Mouse (Mus musculus): Measurements from ENCODE around the gene Zfp706. TPM values are rescaled to one million over a fixed set of nuclear protein-coding genes. Genes with fewer than 3 reads are reported as not detected.

Zfp706 gene
- total and polyA plus RNA-seq, 3 experiments, result 52.0 to 384 (median 285) TPM

GRCm38 (mm10) chr15:36979159-36979487 lies 28.4 kb downstream of the Zfp706 start:
- no peak for TF ChIP-seq MXI1 (IDR thresholded peaks at IDR 0.05; ENCODE audit: low read depth, low read length)
- no peak for TF ChIP-seq USF1 (IDR thresholded peaks at IDR 0.05; ENCODE audit: low read depth, low read length)
- no peak for TF ChIP-seq USF2 (conservative IDR thresholded peaks at IDR 0.05; ENCODE audit: low read depth, low read length)
- TF ChIP-seq ELF1 (IDR thresholded peaks at IDR 0.05; ENCODE audit: low read depth, low read length), result no peak
- no peak for TF ChIP-seq MAFK (IDR thresholded peaks at IDR 0.05; ENCODE audit: insufficient replicate concordance, low read length)
- no peak for TF ChIP-seq JUN (IDR thresholded peaks at IDR 0.05; ENCODE audit: insufficient read depth, low read depth, low read length)
- no peak for TF ChIP-seq TCF12 (IDR thresholded peaks at IDR 0.05; ENCODE audit: low read depth, low read length)
- no peak for TF ChIP-seq PAX5 (IDR thresholded peaks at IDR 0.05; ENCODE audit: low read length)
- no peak for TF ChIP-seq UBTF (IDR thresholded peaks at IDR 0.05; ENCODE audit: low read depth, low read length)
- TF ChIP-seq RCOR1 (conservative IDR thresholded peaks at IDR 0.05; ENCODE audit: low read depth, low read length), result no peak
- TF ChIP-seq MAZ (IDR thresholded peaks at IDR 0.05; ENCODE audit: low read depth, low read length), result no peak
- TF ChIP-seq NELFE (IDR thresholded peaks at IDR 0.05; ENCODE audit: low read depth, low read length), result no peak
- no peak for TF ChIP-seq ZMIZ1 (IDR thresholded peaks at IDR 0.05; ENCODE audit: low read depth, low read length)
- TF ChIP-seq POLR2AphosphoS2 (IDR thresholded peaks at IDR 0.05; ENCODE audit: low read depth, low read length), result no peak
- no peak for TF ChIP-seq MYC (IDR thresholded peaks at IDR 0.05; ENCODE audit: low read depth, low read length)
- no peak overlapping the region for H3K4me2 ChIP-seq (ENCODE audit: insufficient read depth, low read depth, poor library complexity, severe bottlenecking)

GRCm38 (mm10) chr15:36977823-36978222 lies 29.8 kb downstream of the Zfp706 start:
- dilution Hi-C loops (cut with MboI; ENCODE audit: extremely low pct_ligation_motif_present, extremely low pct_unique_long_range_greater_than_20kb, low sequenced_read_pairs), result no loop called here
- no peak for DNase-seq (ENCODE audit: extremely low read depth)
- no peak overlapping the region for H3K27ac ChIP-seq (ENCODE audit: insufficient read depth, low read depth)
- no peak overlapping the region for H3K4me2 ChIP-seq (ENCODE audit: insufficient read depth, low read depth, poor library complexity, severe bottlenecking)
- no peak overlapping the region for H3K9ac ChIP-seq (ENCODE audit: insufficient read depth, low read depth)
- no peaks in the 10 kb centered on the region for H3K27me3 ChIP-seq (replicated peaks)
- TF ChIP-seq JUND (conservative IDR thresholded peaks at IDR 0.05; ENCODE audit: low read depth, low read length) (no peak), SIN3A (IDR thresholded peaks at IDR 0.05; ENCODE audit: low read length) (no peak), MYC (IDR thresholded peaks at IDR 0.05; ENCODE audit: low read depth, low read length) (no peak), MXI1 (IDR thresholded peaks at IDR 0.05; ENCODE audit: low read depth, low read length) (no peak), MEF2A (IDR thresholded peaks at IDR 0.05; ENCODE audit: borderline replicate concordance, low read depth, low read length) (no peak)
- H3K9me3 ChIP-seq (replicated peaks; ENCODE audit: low read length), result no peaks in the 10 kb centered on the region
- H3K4me3 ChIP-seq (replicated peaks in 1 of 3; ENCODE audit: low read depth in 2 of 3, low read length in 2 of 3, poor library complexity in 1 of 3), result no peak overlapping the region
- H3K4me1 ChIP-seq (ENCODE audit: control insufficient read depth in 1 of 2, insufficient read depth in 2 of 2), result peaks cover 12 to 44% of the 10 kb centered on the region in 2 experiments
- no peaks in the 10 kb centered on the region for H3K79me2 ChIP-seq (replicated peaks; ENCODE audit: control insufficient read depth, extremely low read depth, insufficient read depth, poor library complexity, severe bottlenecking)
- peaks cover 0 to 4% of the 10 kb centered on the region in 2 experiments for H3K36me3 ChIP-seq (replicated peaks in 1 of 2; ENCODE audit: control insufficient read depth in 1 of 2, insufficient read depth in 1 of 2, low read length in 1 of 2)
- in situ Hi-C loops (cut with MboI; ENCODE audit: low pct_ligation_motif_present, low pct_unique_long_range_greater_than_20kb, low sequenced_read_pairs), result no loop called here

More at GRCm38 (mm10) chr15:36979159-36979487, 28.4 kb downstream of the Zfp706 start:
- dilution Hi-C loops (cut with MboI; ENCODE audit: extremely low pct_ligation_motif_present, extremely low pct_unique_long_range_greater_than_20kb, low sequenced_read_pairs) (no loop called here), in situ Hi-C loops (cut with MboI; ENCODE audit: low pct_ligation_motif_present, low pct_unique_long_range_greater_than_20kb, low sequenced_read_pairs) (no loop called here)
- Histone ChIP-seq H3K4me3 (replicated peaks in 1 of 3; ENCODE audit: low read depth in 2 of 3, low read length in 2 of 3, poor library complexity in 1 of 3) (no peak overlapping the region), H3K79me2 (replicated peaks; ENCODE audit: control insufficient read depth, extremely low read depth, insufficient read depth, poor library complexity, severe bottlenecking) (no peaks in the 10 kb centered on the region), H3K4me1 (ENCODE audit: control insufficient read depth in 1 of 2, insufficient read depth in 2 of 2) (peaks cover 12 to 34% of the 10 kb centered on the region in 2 experiments), H3K27me3 (replicated peaks) (no peaks in the 10 kb centered on the region), H3K36me3 (replicated peaks in 1 of 2; ENCODE audit: control insufficient read depth in 1 of 2, insufficient read depth in 1 of 2, low read length in 1 of 2) (peaks cover 0 to 11% of the 10 kb centered on the region in 2 experiments), H3K27ac (ENCODE audit: insufficient read depth, low read depth) (no peak overlapping the region), H3K9ac (ENCODE audit: insufficient read depth, low read depth) (no peak overlapping the region), H3K9me3 (replicated peaks; ENCODE audit: low read length) (no peaks in the 10 kb centered on the region)
- DNase-seq (ENCODE audit: extremely low read depth), result no peak
